Mouse (Mus musculus): ENCODE measurements around the gene Nabp1. TPM values are rescaled to one million over a fixed set of nuclear protein-coding genes. Genes with fewer than 3 reads are reported as not detected.

The Nabp1 gene
- total RNA-seq (2012; rRNA removed) = 44.8 and 64.9 TPM in 2 replicates

GRCm38 (mm10) chr1:51478262-51479026, at the start of gene Nabp1:
Gene Nabp1 (minus strand): TSS chr1:51478425.
- peak; percentile 98 for DNase-seq (ENCODE audit: low read depth, low spot score)
- peak within 1 kb of the TSS; percentile 90 for H3K27ac ChIP-seq (ENCODE audit: insufficient read depth, low read depth, low read length, poor library complexity, severe bottlenecking)
- TF ChIP-seq ZC3H11A (IDR thresholded peaks at IDR 0.05; ENCODE audit: borderline replicate concordance, low read depth, low read length) = no peak
- TF ChIP-seq HCFC1 (IDR thresholded peaks at IDR 0.05; ENCODE audit: borderline replicate concordance, insufficient read depth, low read length) = 0 out of 2 replicates have a peak, but pooled peaks have one; percentile 13
- 0 out of 2 replicates have a peak, but pooled peaks have one; percentile 11 for TF ChIP-seq CHD2 (IDR thresholded peaks at IDR 0.05; ENCODE audit: low read depth, low read length)
- no peak for TF ChIP-seq MAFK (IDR thresholded peaks at IDR 0.05; ENCODE audit: insufficient read depth, low read depth, low read length)
- peaks cover 3 to 9% of the 10 kb centered on the region in 2 experiments; a peak in 3 of 4 replicates for H3K4me1 ChIP-seq (ENCODE audit: control insufficient read depth in 2 of 2, insufficient read depth in 2 of 2, low read length in 2 of 2, poor library complexity in 1 of 2)
- H3K4me3 ChIP-seq (ENCODE audit: insufficient read depth in 1 of 2, low read depth in 1 of 2, low read length in 2 of 2, poor library complexity in 1 of 2, severe bottlenecking in 1 of 2) = peak within 1 kb of the TSS; percentile 82 to 85
- H3K9me3 ChIP-seq (ENCODE audit: control insufficient read depth, insufficient read depth, low read depth, low read length) = no peaks in the 10 kb centered on the region
- H3K9ac ChIP-seq (ENCODE audit: insufficient read depth, low read depth, low read length, poor library complexity, severe bottlenecking) = peak within 1 kb of the TSS; percentile 84
- in situ Hi-C loops (cut with MboI; ENCODE audit: low sequenced_read_pairs in 2 of 2, unreplicated experiment in 2 of 2) = no loop called here
- peaks cover 2% of the 10 kb centered on the region; the same call in 1 of the 2 replicates for H3K36me3 ChIP-seq (ENCODE audit: control insufficient read depth, insufficient read depth, low read length, poor library complexity, severe bottlenecking)

- Histone ChIP-seq H3K4me3 (ENCODE audit: insufficient read depth in 1 of 2, low read depth in 1 of 2, low read length in 2 of 2, poor library complexity in 1 of 2, severe bottlenecking in 1 of 2) (no peak overlapping the region), H3K4me1 (ENCODE audit: control insufficient read depth in 2 of 2, insufficient read depth in 2 of 2, low read length in 2 of 2, poor library complexity in 1 of 2) (no peaks in the 10 kb centered on the region; a peak in 1 of 4 replicates), H3K27ac (ENCODE audit: insufficient read depth, low read depth, low read length, poor library complexity, severe bottlenecking) (no peak overlapping the region), H3K36me3 (ENCODE audit: control insufficient read depth, insufficient read depth, low read length, poor library complexity, severe bottlenecking) (no peaks in the 10 kb centered on the region), H3K9ac (ENCODE audit: insufficient read depth, low read depth, low read length, poor library complexity, severe bottlenecking) (no peak overlapping the region), H3K9me3 (ENCODE audit: control insufficient read depth, insufficient read depth, low read depth, low read length) (no peaks in the 10 kb centered on the region)
- DNase-seq (ENCODE audit: low read depth, low spot score) = no peak
- in situ Hi-C loops (cut with MboI; ENCODE audit: low sequenced_read_pairs in 2 of 2, unreplicated experiment in 2 of 2) = no loop called here
- TF ChIP-seq HCFC1 (IDR thresholded peaks at IDR 0.05; ENCODE audit: borderline replicate concordance, insufficient read depth, low read length) = no peak
- TF ChIP-seq CHD2 (IDR thresholded peaks at IDR 0.05; ENCODE audit: low read depth, low read length) = no peak
- no peak for TF ChIP-seq MAFK (IDR thresholded peaks at IDR 0.05; ENCODE audit: insufficient read depth, low read depth, low read length)
- no peak for TF ChIP-seq ZNF384 (IDR thresholded peaks at IDR 0.05; ENCODE audit: low read depth, low read length)
- TF ChIP-seq ZC3H11A (IDR thresholded peaks at IDR 0.05; ENCODE audit: borderline replicate concordance, low read depth, low read length) = no peak
These were observed 47.5 kb upstream of the Nabp1 start for GRCm38 (mm10) chr1:51525563-51526265.

GRCm38 (mm10) chr1:51521651-51522050, 43.4 kb upstream of the Nabp1 start:
- Histone ChIP-seq H3K4me3 (ENCODE audit: insufficient read depth in 1 of 2, low read depth in 1 of 2, low read length in 2 of 2, poor library complexity in 1 of 2, severe bottlenecking in 1 of 2) (no peak overlapping the region), H3K36me3 (ENCODE audit: control insufficient read depth, insufficient read depth, low read length, poor library complexity, severe bottlenecking) (no peaks in the 10 kb centered on the region), H3K4me1 (ENCODE audit: control insufficient read depth in 2 of 2, insufficient read depth in 2 of 2, low read length in 2 of 2, poor library complexity in 1 of 2) (no peaks in the 10 kb centered on the region), H3K9ac (ENCODE audit: insufficient read depth, low read depth, low read length, poor library complexity, severe bottlenecking) (no peak overlapping the region), H3K27ac (ENCODE audit: insufficient read depth, low read depth, low read length, poor library complexity, severe bottlenecking) (no peak overlapping the region), H3K9me3 (ENCODE audit: control insufficient read depth, insufficient read depth, low read depth, low read length) (no peaks in the 10 kb centered on the region)
- TF ChIP-seq HCFC1 (IDR thresholded peaks at IDR 0.05; ENCODE audit: borderline replicate concordance, insufficient read depth, low read length) = no peak
- no peak for TF ChIP-seq ZNF384 (IDR thresholded peaks at IDR 0.05; ENCODE audit: low read depth, low read length)
- no peak for TF ChIP-seq MAFK (IDR thresholded peaks at IDR 0.05; ENCODE audit: insufficient read depth, low read depth, low read length)
- TF ChIP-seq ZC3H11A (IDR thresholded peaks at IDR 0.05; ENCODE audit: borderline replicate concordance, low read depth, low read length) = no peak
- TF ChIP-seq CHD2 (IDR thresholded peaks at IDR 0.05; ENCODE audit: low read depth, low read length) = no peak
- no peak for DNase-seq (ENCODE audit: low read depth, low spot score)
- in situ Hi-C loops (cut with MboI; ENCODE audit: low sequenced_read_pairs in 2 of 2, unreplicated experiment in 2 of 2) = no loop called here

GRCm38 (mm10) chr1:51520246-51520780, 42.1 kb upstream of the Nabp1 start:
- Histone ChIP-seq H3K9me3 (ENCODE audit: control insufficient read depth, insufficient read depth, low read depth, low read length) (no peaks in the 10 kb centered on the region), H3K9ac (ENCODE audit: insufficient read depth, low read depth, low read length, poor library complexity, severe bottlenecking) (no peak overlapping the region), H3K36me3 (ENCODE audit: control insufficient read depth, insufficient read depth, low read length, poor library complexity, severe bottlenecking) (no peaks in the 10 kb centered on the region), H3K4me3 (ENCODE audit: insufficient read depth in 1 of 2, low read depth in 1 of 2, low read length in 2 of 2, poor library complexity in 1 of 2, severe bottlenecking in 1 of 2) (no peak overlapping the region), H3K4me1 (ENCODE audit: control insufficient read depth in 2 of 2, insufficient read depth in 2 of 2, low read length in 2 of 2, poor library complexity in 1 of 2) (no peaks in the 10 kb centered on the region), H3K27ac (ENCODE audit: insufficient read depth, low read depth, low read length, poor library complexity, severe bottlenecking) (no peak overlapping the region)
- in situ Hi-C loops (cut with MboI; ENCODE audit: low sequenced_read_pairs in 2 of 2, unreplicated experiment in 2 of 2) = no loop called here
- TF ChIP-seq ZNF384 (IDR thresholded peaks at IDR 0.05; ENCODE audit: low read depth, low read length) = no peak
- no peak for TF ChIP-seq CHD2 (IDR thresholded peaks at IDR 0.05; ENCODE audit: low read depth, low read length)
- no peak for TF ChIP-seq MAFK (IDR thresholded peaks at IDR 0.05; ENCODE audit: insufficient read depth, low read depth, low read length)
- no peak for TF ChIP-seq ZC3H11A (IDR thresholded peaks at IDR 0.05; ENCODE audit: borderline replicate concordance, low read depth, low read length)
- TF ChIP-seq HCFC1 (IDR thresholded peaks at IDR 0.05; ENCODE audit: borderline replicate concordance, insufficient read depth, low read length) = no peak
- DNase-seq (ENCODE audit: low read depth, low spot score) = no peak

Data from ES-E14 (cell line).